Mouse (Mus musculus) liver, embryonic 12.5 days (tissue): ENCODE data around the gene Ptpru. TPM values are rescaled to one million over a fixed set of nuclear protein-coding genes. Genes with fewer than 3 reads are reported as not detected.

ENCODE experiments used
- ATAC-seq: fragments of 200-750 bp; cut with Nextera tagmentation; 2 replicates; pipeline ENCODE4 v1.8.0; 2017; ENCODE audit warnings: moderate number of reproducible peaks, mild to moderate bottlenecking, moderate library complexity
- H3K27ac ChIP-seq: fragments of 300-500 bp; sonication (generic); 2 replicates; pipeline ENCODE4 v1.5.1; 2016; ENCODE audit warnings: mild to moderate bottlenecking
- H3K27me3 ChIP-seq: fragments of 300-500 bp; sonication (generic); replicated peaks from 2 replicates; pipeline ENCODE4 v1.6.1; 2016; ENCODE audit warnings: mild to moderate bottlenecking, moderate library complexity
- H3K36me3 ChIP-seq: fragments of 300-500 bp; sonication (generic); 2 replicates; pipeline ENCODE4 v1.6.1; 2016; ENCODE audit warnings: mild to moderate bottlenecking, moderate library complexity
- H3K4me1 ChIP-seq: fragments of 300-500 bp; sonication (generic); 2 replicates; pipeline ENCODE4 v1.6.1; 2016
- H3K4me2 ChIP-seq: fragments of 300-500 bp; sonication (generic); 2 replicates; pipeline ENCODE4 v1.6.1; 2016; ENCODE audit warnings: mild to moderate bottlenecking, moderate library complexity
- H3K4me3 ChIP-seq: fragments of 300-500 bp; sonication (generic); 2 replicates; pipeline ENCODE4 v1.5.1; 2016; ENCODE audit warnings: mild to moderate bottlenecking, moderate library complexity
- H3K9ac ChIP-seq: fragments of 300-500 bp; sonication (generic); 2 replicates; pipeline ENCODE4 v1.6.1; 2016; ENCODE audit warnings: mild to moderate bottlenecking, moderate library complexity
- H3K9me3 ChIP-seq: fragments of 300-500 bp; sonication (generic); replicated peaks from 2 replicates; pipeline ENCODE4 v1.6.1; 2016; ENCODE audit warnings: mild to moderate bottlenecking, moderate library complexity
- WGBS: fragments of 180-500 bp; shearing (Covaris S2); methylation state at CpG from one replicate; pipeline ENCODE4 v1.1.7; 2016; ENCODE audit not compliant: insufficient replicate concordance; 5-methylcytosine and 5-hydroxymethylcytosine counted together
- polyA plus RNA-seq: library from polyadenylated mRNA; unstranded; fragments of >200 nt; fragmentation: Nextera tagmentation; extraction: Ambion mirVana; gene quantifications from 2 replicates; pipeline ENCODE4 v1.2.1, GENCODE M21; 2016

Ptpru gene
- polyA plus RNA-seq, 1 experiment from 2014 or later = 2.7 TPM

DNA sequence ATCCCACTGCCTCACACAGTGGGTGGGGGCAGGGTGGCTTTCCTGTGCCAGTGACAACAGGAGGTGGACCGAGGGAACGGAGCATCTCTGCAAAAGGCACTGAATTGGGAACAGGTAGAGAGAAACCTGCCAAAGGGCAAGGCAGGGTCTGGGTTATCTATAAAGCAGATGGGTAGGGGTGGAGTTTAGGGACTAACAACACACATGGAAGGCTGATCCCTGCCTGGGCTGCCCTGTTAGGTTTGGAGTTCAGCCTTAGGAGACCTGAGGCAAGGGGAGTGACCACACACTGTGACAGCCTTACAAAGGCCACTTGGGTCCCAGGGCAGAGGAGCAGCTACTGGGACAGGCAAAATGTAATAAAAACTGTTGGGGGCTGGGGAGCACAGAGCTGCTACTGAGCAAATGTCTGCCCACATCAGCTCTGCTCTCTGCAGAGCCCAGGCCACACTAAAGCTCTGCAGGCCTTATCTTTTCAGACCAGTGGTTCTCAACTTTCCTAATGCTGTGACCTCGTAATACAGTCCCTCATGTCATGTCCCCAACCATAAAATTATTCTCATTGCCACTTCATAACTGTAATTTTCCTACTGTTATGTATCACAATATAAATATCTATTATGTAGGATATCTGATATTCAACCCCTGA lies 5.2 kb downstream of the Ptpru start:
- peaks cover 51% of the 10 kb centered on the region for H3K27me3 ChIP-seq
- peak; percentile 38; the same call in 1 of the 2 replicates for ATAC-seq

DNA sequence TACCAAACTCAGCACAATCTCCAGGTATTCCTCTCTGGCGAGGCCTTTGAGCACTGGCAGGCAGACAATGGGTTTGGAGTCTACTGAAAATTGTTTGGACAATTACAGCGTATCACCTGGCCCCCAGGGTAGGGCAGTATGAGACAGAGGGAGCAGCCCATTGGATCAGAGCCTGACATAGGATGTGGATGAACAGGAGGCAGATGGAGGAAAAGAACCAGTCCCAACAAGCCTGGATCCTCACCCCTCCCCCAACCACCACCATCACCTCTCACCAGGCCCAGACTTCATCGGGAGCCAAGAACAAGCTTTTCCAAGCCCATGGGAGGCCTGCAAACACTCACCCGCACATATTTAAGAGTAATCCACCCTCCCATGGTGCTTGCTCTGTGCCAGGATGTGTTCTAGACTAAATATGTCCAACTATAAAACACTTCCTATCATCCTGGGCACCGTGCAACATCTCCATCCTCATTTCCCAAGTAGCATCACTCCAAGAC lies 6.5 kb downstream of the Ptpru start:
- WGBS = 69% methylated on average over 5 of the region's 5 CpGs
- peaks cover 97% of the 10 kb centered on the region for H3K4me1 ChIP-seq
- H3K36me3 ChIP-seq = no peaks in the 10 kb centered on the region
- no peak overlapping the region for H3K4me3 ChIP-seq
- ATAC-seq = no peak
- H3K27ac ChIP-seq = no peak overlapping the region
- no peaks in the 10 kb centered on the region for H3K9me3 ChIP-seq
- H3K9ac ChIP-seq = no peak overlapping the region
- H3K4me2 ChIP-seq = no peak overlapping the region
- H3K27me3 ChIP-seq = peaks cover 48% of the 10 kb centered on the region

More for the DNA sequence above, 5.2 kb downstream of the Ptpru start:
- Histone ChIP-seq H3K27ac (peak overlapping the region; percentile 52), H3K36me3 (no peaks in the 10 kb centered on the region), H3K4me2 (peak overlapping the region; percentile 43), H3K9ac (no peak overlapping the region), H3K4me3 (no peak overlapping the region), H3K9me3 (no peaks in the 10 kb centered on the region), H3K4me1 (peaks cover 97% of the 10 kb centered on the region)
- WGBS = 32% methylated on average over 3 of the region's 3 CpGs

DNA sequence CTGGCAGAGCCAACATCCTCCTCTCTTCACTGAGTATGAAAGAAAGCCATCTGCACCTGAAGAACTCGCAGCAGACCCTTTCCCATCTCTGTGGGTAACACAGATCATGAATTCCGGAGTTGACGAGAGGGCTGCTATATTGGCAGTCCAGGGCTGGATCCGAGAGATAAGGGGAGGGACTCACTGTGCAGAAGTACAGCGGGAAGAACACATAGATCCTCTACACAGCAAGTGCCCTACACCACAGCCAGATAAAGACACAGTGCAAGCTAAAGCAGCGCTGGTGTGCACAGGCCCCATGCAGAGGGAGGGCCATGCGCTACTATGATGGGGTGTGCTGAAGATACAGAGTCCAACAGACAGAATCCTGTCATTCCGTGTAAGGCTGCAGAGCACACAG lies 9.0 kb downstream of the Ptpru start:
- Histone ChIP-seq H3K36me3 (no peaks in the 10 kb centered on the region), H3K9ac (peak overlapping the region; percentile 5; the same call in 1 of the 2 replicates), H3K4me3 (no peak overlapping the region), H3K4me2 (peak overlapping the region; percentile 57), H3K27ac (peak overlapping the region; percentile 74), H3K27me3 (peaks cover 36% of the 10 kb centered on the region), H3K4me1 (peaks cover 86% of the 10 kb centered on the region), H3K9me3 (no peaks in the 10 kb centered on the region)
- 34% methylated on average over 8 of the region's 8 CpGs for WGBS
- peak; percentile 91 for ATAC-seq

DNA sequence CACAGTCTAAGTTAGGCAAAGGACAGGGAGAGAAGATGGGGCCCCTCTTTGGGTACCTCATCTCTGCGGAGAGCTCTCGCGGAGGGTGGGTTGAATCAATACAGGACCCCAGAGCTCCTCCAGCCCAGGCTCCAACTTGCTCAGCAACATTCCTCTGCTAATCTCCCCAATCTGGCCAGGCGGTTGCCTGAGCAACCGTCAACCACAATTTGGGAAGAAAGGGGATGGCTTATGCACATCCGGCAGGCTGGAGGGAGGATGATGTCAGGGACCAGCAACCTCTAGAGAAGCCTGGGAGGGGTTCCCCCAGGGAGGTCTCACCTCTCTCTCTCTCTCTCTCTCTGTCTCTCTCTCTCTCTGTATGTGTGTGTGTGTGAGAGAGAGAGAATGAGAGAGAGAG lies 11.2 kb downstream of the Ptpru start:
- ATAC-seq = no peak
- Histone ChIP-seq H3K4me2 (no peak overlapping the region), H3K27ac (no peak overlapping the region), H3K4me3 (no peak overlapping the region), H3K4me1 (peaks cover 78% of the 10 kb centered on the region), H3K27me3 (peaks cover 26% of the 10 kb centered on the region), H3K36me3 (no peaks in the 10 kb centered on the region), H3K9me3 (no peaks in the 10 kb centered on the region), H3K9ac (no peak overlapping the region)
- 17% methylated on average over 6 of the region's 6 CpGs for WGBS

DNA sequence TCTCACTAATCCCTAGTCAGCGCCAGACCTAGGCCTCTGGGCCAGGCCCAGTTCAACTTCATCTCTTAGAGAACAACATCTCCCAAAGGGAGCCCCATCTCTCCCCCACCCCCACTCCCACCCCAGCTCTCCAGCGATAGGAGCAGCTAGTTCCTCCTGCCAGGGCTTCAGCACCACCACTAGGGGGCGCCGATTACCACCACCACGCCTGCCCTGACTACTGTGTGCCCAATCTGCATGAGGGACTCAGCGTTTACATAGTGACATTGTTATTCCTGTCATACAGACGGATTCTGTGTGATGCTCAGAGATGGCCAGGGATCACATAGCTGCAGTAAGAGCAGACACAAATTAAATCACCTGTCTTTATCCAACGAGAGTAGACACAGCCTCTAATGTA lies 12.3 kb downstream of the Ptpru start:
- H3K4me1 ChIP-seq = peaks cover 68% of the 10 kb centered on the region
- H3K4me2 ChIP-seq = no peak overlapping the region
- WGBS = 22% methylated on average over 8 of the region's 8 CpGs
- H3K4me3 ChIP-seq = no peak overlapping the region
- H3K9ac ChIP-seq = no peak overlapping the region
- H3K36me3 ChIP-seq = no peaks in the 10 kb centered on the region
- H3K27me3 ChIP-seq = peaks cover 36% of the 10 kb centered on the region
- no peak for ATAC-seq
- no peaks in the 10 kb centered on the region for H3K9me3 ChIP-seq
- H3K27ac ChIP-seq = no peak overlapping the region

DNA sequence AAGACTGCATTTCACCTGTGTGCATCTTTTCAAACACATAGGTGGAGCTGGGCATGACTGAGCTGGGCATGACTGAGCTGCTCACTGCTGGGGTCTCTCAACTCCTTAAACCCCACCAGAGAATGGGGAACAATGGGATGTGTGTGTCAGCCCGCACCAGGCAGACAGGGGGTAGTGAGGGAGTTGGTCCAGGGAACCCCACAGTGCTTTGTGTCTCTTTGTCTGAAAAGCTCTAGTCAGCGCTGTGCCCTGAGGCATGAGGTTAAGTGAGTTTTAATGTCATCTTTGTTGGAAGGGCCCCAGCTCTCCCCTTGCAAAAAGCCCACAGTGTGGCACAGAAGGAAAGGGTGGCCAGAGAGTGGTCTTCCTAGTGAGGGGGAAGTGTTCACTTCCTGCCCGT lies 13.1 kb downstream of the Ptpru start:
- no peaks in the 10 kb centered on the region for H3K9me3 ChIP-seq
- peaks cover 59% of the 10 kb centered on the region for H3K4me1 ChIP-seq
- H3K36me3 ChIP-seq = no peaks in the 10 kb centered on the region
- H3K9ac ChIP-seq = no peak overlapping the region
- no peak overlapping the region for H3K4me3 ChIP-seq
- WGBS = 55% methylated on average over 3 of the region's 3 CpGs
- ATAC-seq = no peak
- H3K4me2 ChIP-seq = no peak overlapping the region
- peaks cover 45% of the 10 kb centered on the region for H3K27me3 ChIP-seq
- H3K27ac ChIP-seq = no peak overlapping the region

DNA sequence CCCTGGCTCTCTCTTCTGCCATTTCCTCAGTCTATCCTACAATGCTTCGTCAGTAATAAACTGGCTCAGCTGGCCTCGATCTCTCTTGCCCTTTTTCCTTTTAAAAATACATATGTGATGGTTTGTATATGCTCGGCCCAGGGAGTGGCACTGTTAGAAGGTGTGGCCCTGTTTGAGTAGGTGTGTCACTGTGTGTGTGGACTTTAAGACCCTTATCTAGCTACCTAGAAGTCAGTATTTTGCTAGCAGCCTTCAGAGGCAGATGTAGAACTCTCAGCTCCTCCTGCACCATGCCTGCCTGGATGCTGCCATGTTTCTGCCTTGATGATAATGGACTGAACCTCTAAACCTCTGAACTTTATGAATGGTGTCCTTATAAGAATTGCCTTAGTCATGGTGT lies 15.5 kb downstream of the Ptpru start:
- peaks cover 42% of the 10 kb centered on the region for H3K4me1 ChIP-seq
- H3K4me3 ChIP-seq = no peak overlapping the region
- 49% methylated on average over 3 of the region's 3 CpGs for WGBS
- H3K27ac ChIP-seq = no peak overlapping the region
- no peak overlapping the region for H3K9ac ChIP-seq
- no peak overlapping the region for H3K4me2 ChIP-seq
- peaks cover 61% of the 10 kb centered on the region for H3K27me3 ChIP-seq
- H3K36me3 ChIP-seq = no peaks in the 10 kb centered on the region
- peak; percentile 42; the same call in 1 of the 2 replicates for ATAC-seq
- H3K9me3 ChIP-seq = no peaks in the 10 kb centered on the region

DNA sequence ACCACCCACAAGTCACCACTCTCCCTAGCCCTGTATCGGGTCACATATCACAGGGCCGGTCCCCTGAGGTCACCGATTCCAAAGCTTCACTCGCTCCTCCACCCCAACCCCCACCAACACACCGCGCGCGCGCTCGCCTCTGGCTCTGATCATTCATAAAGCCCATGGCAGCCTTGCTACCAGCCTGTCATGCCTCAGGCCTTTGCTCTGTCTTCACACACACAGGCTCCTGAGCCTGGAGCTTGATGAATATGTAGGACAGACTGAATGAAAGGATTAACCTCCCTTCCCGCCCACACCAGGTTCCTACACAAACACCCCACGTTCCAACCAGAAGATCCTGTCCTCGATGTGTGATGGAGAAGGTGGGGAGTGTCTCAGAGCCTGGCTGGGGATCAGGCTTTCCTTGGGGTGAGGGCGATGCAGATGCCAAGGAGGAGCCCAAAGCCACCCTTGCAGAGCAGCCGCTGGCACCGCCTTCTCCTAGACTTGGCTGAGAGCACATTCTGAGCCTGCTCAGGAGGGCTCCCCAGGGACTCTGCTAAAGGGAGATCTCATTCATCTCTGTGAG lies 16.8 kb downstream of the Ptpru start:
- WGBS = 49% methylated on average over 16 of the region's 16 CpGs
- no peak overlapping the region for H3K4me2 ChIP-seq
- no peak for ATAC-seq
- H3K4me1 ChIP-seq = peaks cover 30% of the 10 kb centered on the region
- no peaks in the 10 kb centered on the region for H3K9me3 ChIP-seq
- H3K27me3 ChIP-seq = peaks cover 51% of the 10 kb centered on the region
- H3K9ac ChIP-seq = no peak overlapping the region
- no peaks in the 10 kb centered on the region for H3K36me3 ChIP-seq
- no peak overlapping the region for H3K27ac ChIP-seq
- H3K4me3 ChIP-seq = no peak overlapping the region

DNA sequence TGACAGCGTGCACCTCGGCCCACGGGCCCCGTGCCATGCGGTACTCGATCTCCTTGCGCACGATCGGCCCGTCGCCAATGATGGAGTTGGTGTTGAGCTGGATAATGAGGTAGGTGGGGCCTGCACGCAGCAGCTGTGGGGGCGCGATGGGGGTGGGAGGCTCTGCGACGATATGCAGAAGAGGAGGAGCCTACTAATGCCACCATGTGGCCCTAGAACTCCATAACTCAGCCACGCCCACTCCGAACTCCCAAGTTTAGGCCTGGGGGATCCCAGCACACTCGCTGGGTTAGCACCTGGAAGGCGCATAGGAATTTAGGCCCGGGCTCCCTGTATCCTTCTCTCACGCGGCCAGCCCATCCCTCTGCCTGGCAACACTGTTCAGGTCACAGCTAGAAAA lies 19.2 kb downstream of the Ptpru start:
- Histone ChIP-seq H3K4me1 (peaks cover 35% of the 10 kb centered on the region), H3K36me3 (no peaks in the 10 kb centered on the region), H3K27me3 (peaks cover 39% of the 10 kb centered on the region), H3K9ac (no peak overlapping the region), H3K27ac (no peak overlapping the region), H3K9me3 (no peaks in the 10 kb centered on the region), H3K4me3 (no peak overlapping the region), H3K4me2 (no peak overlapping the region)
- ATAC-seq = no peak
- 46% methylated on average over 23 of the region's 23 CpGs for WGBS

DNA sequence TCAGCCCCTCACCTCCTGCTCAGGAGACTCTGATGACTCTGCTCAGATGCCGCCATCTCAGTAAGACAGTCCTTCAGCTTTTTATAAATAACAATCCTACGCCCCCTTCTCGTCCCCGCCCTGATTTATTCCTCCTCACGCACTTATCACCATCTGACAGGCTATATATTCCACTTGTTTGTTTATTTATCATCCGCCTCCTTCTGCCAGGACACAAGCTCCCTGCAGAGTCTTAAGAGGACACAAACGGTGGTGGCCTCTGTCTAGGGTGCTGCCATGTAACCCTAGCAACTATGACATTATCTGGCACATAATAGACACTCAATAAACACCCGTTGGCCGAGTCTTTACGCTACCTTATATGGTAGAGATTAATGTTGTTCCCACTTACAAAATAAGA lies 22.3 kb downstream of the Ptpru start:
- H3K27me3 ChIP-seq = peaks cover 25% of the 10 kb centered on the region
- H3K4me3 ChIP-seq = no peak overlapping the region
- WGBS = 40% methylated on average over 10 of the region's 10 CpGs
- H3K36me3 ChIP-seq = no peaks in the 10 kb centered on the region
- peaks cover 21% of the 10 kb centered on the region for H3K4me1 ChIP-seq
- H3K27ac ChIP-seq = no peak overlapping the region
- H3K4me2 ChIP-seq = no peak overlapping the region
- H3K9ac ChIP-seq = no peak overlapping the region
- H3K9me3 ChIP-seq = no peaks in the 10 kb centered on the region
- ATAC-seq = peak; percentile 83

DNA sequence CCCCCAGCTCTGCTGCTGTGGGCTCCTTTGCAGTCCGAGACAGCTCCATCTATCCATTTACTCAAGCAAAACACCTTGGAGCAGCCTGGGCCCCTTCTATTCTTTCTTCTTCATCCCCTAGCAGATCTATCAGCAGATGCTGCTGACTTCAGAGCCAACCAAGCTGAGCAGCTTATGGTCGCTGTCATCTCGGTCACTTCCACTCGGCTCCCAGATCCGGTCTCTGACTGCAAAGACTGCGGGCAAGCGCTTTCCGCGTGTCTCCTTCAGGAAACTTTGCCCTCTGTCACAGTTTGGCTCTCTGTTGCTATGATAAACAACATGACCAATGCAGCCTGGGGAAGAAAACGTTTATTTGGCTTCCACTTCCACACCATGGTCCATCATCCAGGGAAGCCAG lies 23.2 kb downstream of the Ptpru start:
- 66% methylated on average over 10 of the region's 10 CpGs for WGBS

DNA sequence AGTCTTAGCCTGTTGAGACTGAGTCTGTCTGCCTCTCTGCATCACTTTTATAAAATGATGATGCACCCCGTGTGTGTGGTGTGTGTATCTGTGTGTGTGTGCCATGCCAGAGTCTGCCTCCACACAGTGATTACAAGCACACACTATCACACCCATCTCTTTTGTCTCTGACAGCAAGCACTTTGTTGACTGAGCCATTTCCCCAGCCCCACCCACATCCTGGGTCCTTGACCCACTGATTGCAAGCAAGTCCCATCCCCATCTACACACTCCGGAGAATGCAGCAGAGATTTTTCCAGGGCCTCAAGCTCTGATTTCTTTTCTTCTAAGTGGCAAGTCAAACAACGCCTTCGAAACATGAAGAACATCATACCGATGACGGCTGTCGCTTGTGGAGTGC lies 24.3 kb downstream of the Ptpru start:
- H3K27ac ChIP-seq = no peak overlapping the region
- peaks cover 15% of the 10 kb centered on the region for H3K4me1 ChIP-seq
- no peaks in the 10 kb centered on the region for H3K36me3 ChIP-seq
- 67% methylated on average over 7 of the region's 7 CpGs for WGBS
- no peak overlapping the region for H3K9ac ChIP-seq
- H3K9me3 ChIP-seq = no peaks in the 10 kb centered on the region
- H3K4me2 ChIP-seq = no peak overlapping the region
- H3K27me3 ChIP-seq = peaks cover 5% of the 10 kb centered on the region; the same call in 1 of the 2 replicates
- no peak overlapping the region for H3K4me3 ChIP-seq
- no peak for ATAC-seq

More for the DNA sequence above, 23.2 kb downstream of the Ptpru start:
- Histone ChIP-seq H3K36me3 (no peaks in the 10 kb centered on the region), H3K4me1 (peaks cover 21% of the 10 kb centered on the region), H3K9ac (no peak overlapping the region), H3K4me3 (no peak overlapping the region), H3K27me3 (peaks cover 16% of the 10 kb centered on the region), H3K4me2 (no peak overlapping the region), H3K9me3 (no peaks in the 10 kb centered on the region), H3K27ac (no peak overlapping the region)
- no peak for ATAC-seq
